Mouse (Mus musculus): ENCODE measurements at regions not wholly inside any gene's neighbourhood (a gene's known extent, or its start where the extent isn't known, plus 50 kb on each side); places are given as distances from the start of the nearest gene placed in this dataset.

DNA sequence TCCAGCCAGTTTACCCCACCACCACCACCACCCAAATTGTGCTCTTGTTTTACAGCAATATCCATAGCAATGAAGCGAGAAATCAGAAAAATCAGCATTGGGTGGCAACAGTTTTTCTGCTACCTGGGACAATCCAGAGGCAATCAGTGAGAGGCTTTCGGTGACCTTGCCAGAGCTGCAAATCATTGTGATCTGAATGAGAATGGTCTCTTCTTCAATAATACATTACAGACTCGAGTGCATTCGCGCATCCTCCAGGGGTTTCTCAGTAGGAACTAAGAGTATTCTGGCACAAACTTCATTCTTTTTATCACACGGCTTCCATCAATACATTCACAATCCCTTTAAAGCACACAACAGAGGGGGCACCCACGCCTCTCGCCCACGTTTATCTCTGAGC is 91.2 kb downstream of the Srek1 start:
- Histone ChIP-seq H3K36me3 (ENCODE audit: control insufficient read depth, insufficient read depth, low read length) (no peaks in the 10 kb centered on the region), H3K27me3 (replicated peaks; ENCODE audit: control insufficient read depth, insufficient read depth, low read length) (no peaks in the 10 kb centered on the region), H3K9ac (ENCODE audit: low read depth, low read length) (no peak overlapping the region), H3K4me3 (ENCODE audit: low read depth, low read length) (no peak overlapping the region), H3K27ac (replicated peaks; ENCODE audit: low read depth, low read length) (no peak overlapping the region), H3K4me1 (ENCODE audit: control insufficient read depth, insufficient read depth, low read length) (no peaks in the 10 kb centered on the region), H3K9me3 (ENCODE audit: control insufficient read depth, low read length) (no peaks in the 10 kb centered on the region), H3K4me2 (ENCODE audit: low read depth, low read length) (no peak overlapping the region)
- ATAC-seq (ENCODE audit: low read depth) (no peak), DNase-seq (ENCODE audit: low spot score) (no peak)
- WGBS = 76% methylated on average over 9 of the region's 9 CpGs

DNA sequence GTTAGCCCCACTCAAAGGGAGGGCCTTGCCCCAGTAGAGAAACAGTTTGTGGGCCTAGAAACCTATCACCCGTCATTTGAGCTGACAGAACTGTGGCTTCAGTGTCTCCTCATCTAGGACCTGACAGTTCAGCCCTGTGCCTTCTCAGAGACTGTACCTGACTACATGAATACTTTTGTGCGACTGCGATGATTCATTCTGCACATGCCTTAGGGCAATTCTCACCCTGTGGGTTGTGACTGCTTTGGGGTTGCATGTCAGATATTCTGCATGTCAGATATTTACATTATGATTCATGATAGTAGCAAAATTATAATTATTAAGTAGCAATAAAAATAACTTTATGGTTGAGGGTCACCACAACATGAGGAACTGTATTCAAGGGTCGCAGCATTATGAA is 93.7 kb downstream of the Srek1 start:
- H3K4me2 ChIP-seq (ENCODE audit: low read depth, low read length) = no peak overlapping the region
- H3K9me3 ChIP-seq (ENCODE audit: control insufficient read depth, low read length) = no peaks in the 10 kb centered on the region
- WGBS = 77% methylated on average over 4 of the region's 4 CpGs
- no peaks in the 10 kb centered on the region for H3K27me3 ChIP-seq (replicated peaks; ENCODE audit: control insufficient read depth, insufficient read depth, low read length)
- no peak for ATAC-seq (ENCODE audit: low read depth)
- no peak overlapping the region for H3K9ac ChIP-seq (ENCODE audit: low read depth, low read length)
- H3K36me3 ChIP-seq (ENCODE audit: control insufficient read depth, insufficient read depth, low read length) = no peaks in the 10 kb centered on the region
- H3K27ac ChIP-seq (replicated peaks; ENCODE audit: low read depth, low read length) = no peak overlapping the region
- H3K4me1 ChIP-seq (ENCODE audit: control insufficient read depth, insufficient read depth, low read length) = no peaks in the 10 kb centered on the region
- H3K4me3 ChIP-seq (ENCODE audit: low read depth, low read length) = no peak overlapping the region
- no peak for DNase-seq (ENCODE audit: low spot score)

DNA sequence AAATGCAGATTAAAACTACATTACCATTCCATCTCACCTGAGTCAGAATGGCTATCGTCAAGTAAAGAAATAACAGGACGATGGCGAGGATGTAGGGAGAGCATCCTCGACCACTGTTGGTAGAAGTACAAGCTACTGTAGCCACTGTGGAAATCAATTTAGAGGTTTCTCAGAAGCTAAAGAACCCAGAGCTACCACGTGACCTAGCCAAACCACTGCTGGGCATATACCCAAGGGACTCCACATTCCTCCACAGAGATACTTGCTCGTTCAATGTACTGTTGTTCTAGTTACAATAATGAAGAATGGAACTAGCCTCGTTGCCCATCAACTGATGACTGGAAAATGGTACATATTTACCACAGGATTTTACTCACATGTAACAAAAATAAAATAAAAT is 94.4 kb downstream of the Srek1 start:
- H3K4me2 ChIP-seq (ENCODE audit: low read depth, low read length) = no peak overlapping the region
- H3K27me3 ChIP-seq (replicated peaks; ENCODE audit: control insufficient read depth, insufficient read depth, low read length) = no peaks in the 10 kb centered on the region
- H3K4me3 ChIP-seq (ENCODE audit: low read depth, low read length) = no peak overlapping the region
- H3K9ac ChIP-seq (ENCODE audit: low read depth, low read length) = no peak overlapping the region
- WGBS = 73% methylated on average over 7 of the region's 7 CpGs
- H3K27ac ChIP-seq (replicated peaks; ENCODE audit: low read depth, low read length) = no peak overlapping the region
- H3K36me3 ChIP-seq (ENCODE audit: control insufficient read depth, insufficient read depth, low read length) = no peaks in the 10 kb centered on the region
- H3K9me3 ChIP-seq (ENCODE audit: control insufficient read depth, low read length) = no peaks in the 10 kb centered on the region
- no peaks in the 10 kb centered on the region for H3K4me1 ChIP-seq (ENCODE audit: control insufficient read depth, insufficient read depth, low read length)
- ATAC-seq (ENCODE audit: low read depth) = no peak
- no peak for DNase-seq (ENCODE audit: low spot score)

GRCm38 (mm10) chr13:103676831-103677230 is 97.6 kb downstream of the Srek1 start:
- Histone ChIP-seq H3K36me3 (ENCODE audit: control insufficient read depth, insufficient read depth, low read length) (no peaks in the 10 kb centered on the region), H3K4me3 (ENCODE audit: low read depth, low read length) (no peak overlapping the region), H3K4me2 (ENCODE audit: low read depth, low read length) (no peak overlapping the region), H3K9me3 (ENCODE audit: control insufficient read depth, low read length) (no peaks in the 10 kb centered on the region), H3K27me3 (replicated peaks; ENCODE audit: control insufficient read depth, insufficient read depth, low read length) (no peaks in the 10 kb centered on the region), H3K27ac (replicated peaks; ENCODE audit: low read depth, low read length) (no peak overlapping the region), H3K9ac (ENCODE audit: low read depth, low read length) (no peak overlapping the region), H3K4me1 (ENCODE audit: control insufficient read depth, insufficient read depth, low read length) (no peaks in the 10 kb centered on the region)
- DNase-seq (ENCODE audit: low spot score) = no peak
- 76% methylated on average over 13 of the region's 13 CpGs for WGBS
- ATAC-seq (ENCODE audit: low read depth) = no peak

DNA sequence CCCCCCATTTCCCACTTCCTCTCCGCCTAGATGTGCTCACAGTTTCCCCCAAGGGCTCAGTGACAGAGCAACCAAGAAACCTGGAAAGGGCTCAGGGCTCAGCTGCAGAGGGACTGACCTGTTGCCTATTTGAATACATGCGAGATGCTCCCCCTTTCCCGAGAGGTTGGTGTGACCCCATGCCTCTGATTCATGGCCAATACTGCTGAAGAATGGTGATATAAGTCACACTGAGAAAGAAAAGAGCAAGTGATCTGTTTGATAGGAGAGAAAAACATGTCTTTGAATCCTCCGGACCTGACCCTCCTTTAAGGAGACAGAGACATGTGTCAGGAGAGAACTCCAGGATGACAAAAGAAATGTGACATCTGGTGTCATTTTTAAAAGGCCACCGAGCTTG is 98.2 kb downstream of the Srek1 start:
- DNase-seq (ENCODE audit: low spot score) = no peak

GRCm38 (mm10) chr13:103670611-103671010 is 103.8 kb downstream of the Srek1 start:
- H3K9ac ChIP-seq (ENCODE audit: low read depth, low read length) = no peak overlapping the region
- DNase-seq (ENCODE audit: low spot score) (no peak), ATAC-seq (ENCODE audit: low read depth) (no peak)
- H3K27ac ChIP-seq (replicated peaks; ENCODE audit: low read depth, low read length) = no peak overlapping the region
- no peak overlapping the region for H3K4me2 ChIP-seq (ENCODE audit: low read depth, low read length)
- H3K4me1 ChIP-seq (ENCODE audit: control insufficient read depth, insufficient read depth, low read length) = no peaks in the 10 kb centered on the region
- H3K9me3 ChIP-seq (ENCODE audit: control insufficient read depth, low read length) = no peaks in the 10 kb centered on the region
- no peaks in the 10 kb centered on the region for H3K27me3 ChIP-seq (replicated peaks; ENCODE audit: control insufficient read depth, insufficient read depth, low read length)
- H3K36me3 ChIP-seq (ENCODE audit: control insufficient read depth, insufficient read depth, low read length) = no peaks in the 10 kb centered on the region
- H3K4me3 ChIP-seq (ENCODE audit: low read depth, low read length) = no peak overlapping the region

More for the DNA sequence above, 98.2 kb downstream of the Srek1 start:
- Histone ChIP-seq H3K9ac (ENCODE audit: low read depth, low read length) (no peak overlapping the region), H3K27ac (replicated peaks; ENCODE audit: low read depth, low read length) (no peak overlapping the region), H3K36me3 (ENCODE audit: control insufficient read depth, insufficient read depth, low read length) (no peaks in the 10 kb centered on the region), H3K4me3 (ENCODE audit: low read depth, low read length) (no peak overlapping the region), H3K27me3 (replicated peaks; ENCODE audit: control insufficient read depth, insufficient read depth, low read length) (no peaks in the 10 kb centered on the region), H3K9me3 (ENCODE audit: control insufficient read depth, low read length) (no peaks in the 10 kb centered on the region), H3K4me2 (ENCODE audit: low read depth, low read length) (no peak overlapping the region), H3K4me1 (ENCODE audit: control insufficient read depth, insufficient read depth, low read length) (no peaks in the 10 kb centered on the region)
- WGBS = 83% methylated on average over 5 of the region's 5 CpGs
- ATAC-seq (ENCODE audit: low read depth) = no peak

DNA sequence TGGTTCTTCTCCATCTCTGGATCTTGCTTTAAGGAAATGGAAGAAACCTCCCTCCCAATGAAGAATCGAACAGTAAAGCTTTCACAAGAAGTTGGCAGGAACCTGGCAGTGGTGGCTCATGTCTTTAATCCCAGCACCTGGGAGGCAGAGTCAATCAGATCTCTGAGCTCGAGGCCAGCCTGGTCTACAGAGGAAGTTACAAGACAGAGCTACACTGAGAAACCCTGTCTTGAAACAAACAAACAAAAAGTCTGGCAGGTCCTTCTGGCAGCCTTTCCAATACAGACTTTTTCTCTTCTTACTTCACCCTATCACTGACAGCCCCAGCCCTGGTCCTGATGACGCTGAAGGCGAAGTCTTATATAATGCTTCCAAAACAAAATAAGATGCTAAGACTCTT is 104.6 kb downstream of the Srek1 start:
- no peaks in the 10 kb centered on the region for H3K36me3 ChIP-seq (ENCODE audit: control insufficient read depth, insufficient read depth, low read length)
- H3K4me2 ChIP-seq (ENCODE audit: low read depth, low read length) = no peak overlapping the region
- H3K9ac ChIP-seq (ENCODE audit: low read depth, low read length) = no peak overlapping the region
- H3K27ac ChIP-seq (replicated peaks; ENCODE audit: low read depth, low read length) = no peak overlapping the region
- no peaks in the 10 kb centered on the region for H3K4me1 ChIP-seq (ENCODE audit: control insufficient read depth, insufficient read depth, low read length)
- no peak for ATAC-seq (ENCODE audit: low read depth)
- 87% methylated on average over 4 of the region's 4 CpGs for WGBS
- H3K4me3 ChIP-seq (ENCODE audit: low read depth, low read length) = no peak overlapping the region
- no peak for DNase-seq (ENCODE audit: low spot score)
- no peaks in the 10 kb centered on the region for H3K9me3 ChIP-seq (ENCODE audit: control insufficient read depth, low read length)
- no peaks in the 10 kb centered on the region for H3K27me3 ChIP-seq (replicated peaks; ENCODE audit: control insufficient read depth, insufficient read depth, low read length)

GRCm38 (mm10) chr13:103667749-103668148 is 106.7 kb downstream of the Srek1 start:
- DNase-seq (ENCODE audit: low spot score) = no peak
- no peak for ATAC-seq (ENCODE audit: low read depth)
- Histone ChIP-seq H3K4me1 (ENCODE audit: control insufficient read depth, insufficient read depth, low read length) (no peaks in the 10 kb centered on the region), H3K36me3 (ENCODE audit: control insufficient read depth, insufficient read depth, low read length) (no peaks in the 10 kb centered on the region), H3K9ac (ENCODE audit: low read depth, low read length) (no peak overlapping the region), H3K27ac (replicated peaks; ENCODE audit: low read depth, low read length) (no peak overlapping the region), H3K4me3 (ENCODE audit: low read depth, low read length) (no peak overlapping the region), H3K9me3 (ENCODE audit: control insufficient read depth, low read length) (no peaks in the 10 kb centered on the region), H3K27me3 (replicated peaks; ENCODE audit: control insufficient read depth, insufficient read depth, low read length) (no peaks in the 10 kb centered on the region), H3K4me2 (ENCODE audit: low read depth, low read length) (no peak overlapping the region)
- WGBS = 81% methylated on average over 2 of the region's 2 CpGs

- no peak overlapping the region for H3K9ac ChIP-seq (ENCODE audit: low read depth, low read length)
- no peak overlapping the region for H3K4me3 ChIP-seq (ENCODE audit: low read depth, low read length)
- DNase-seq (ENCODE audit: low spot score) (no peak), ATAC-seq (ENCODE audit: low read depth) (no peak)
- H3K36me3 ChIP-seq (ENCODE audit: control insufficient read depth, insufficient read depth, low read length) = no peaks in the 10 kb centered on the region
- no peak overlapping the region for H3K27ac ChIP-seq (replicated peaks; ENCODE audit: low read depth, low read length)
- WGBS = 29% methylated on average over 11 of the region's 11 CpGs
- no peak overlapping the region for H3K4me2 ChIP-seq (ENCODE audit: low read depth, low read length)
- no peaks in the 10 kb centered on the region for H3K4me1 ChIP-seq (ENCODE audit: control insufficient read depth, insufficient read depth, low read length)
- no peaks in the 10 kb centered on the region for H3K27me3 ChIP-seq (replicated peaks; ENCODE audit: control insufficient read depth, insufficient read depth, low read length)
- no peaks in the 10 kb centered on the region for H3K9me3 ChIP-seq (ENCODE audit: control insufficient read depth, low read length)
These were observed 114.0 kb downstream of the Srek1 start for GRCm38 (mm10) chr13:103660248-103660996.

Data from embryonic facial prominence, embryonic 14.5 days (tissue).